ENCODE assay signal across 25 mouse cellular contexts in genomic region chr6:137201166-137201565, GRCm38 (mm10). TPM values are rescaled to one million over a fixed set of nuclear protein-coding genes. Genes with fewer than 3 reads are reported as not detected.
"Had no signal": no experiment of that assay in that cellular context is flagged by ENCODE, and none has a peak within 500 bp of the region (broad histone marks: within the 10 kb centered on the region; RNA-seq: fewer than 3 reads in every experiment).

No protein-coding gene starts in this region.

- H3K4me2 ChIP-seq: kidney, embryonic 15.5 days; limb, embryonic 13.5 days; liver, embryonic 12.5 days; liver, embryonic 15.5 days; lung, embryonic 15.5 days; midbrain, embryonic 11.5 days; neural tube, embryonic 12.5 days; neural tube, embryonic 15.5 days; stomach, embryonic 15.5 days had no signal

- H3K27ac ChIP-seq: kidney, embryonic 15.5 days; limb, embryonic 10.5 days; limb, embryonic 13.5 days; liver, embryonic 12.5 days; liver, embryonic 15.5 days; lung, embryonic 15.5 days; neural tube, embryonic 12.5 days; neural tube, embryonic 15.5 days; stomach, embryonic 15.5 days had no signal

- H3K36me3 ChIP-seq: kidney, embryonic 15.5 days; limb, embryonic 10.5 days; limb, embryonic 13.5 days; liver, embryonic 12.5 days; liver, embryonic 15.5 days; lung, embryonic 15.5 days; neural tube, embryonic 12.5 days; neural tube, embryonic 15.5 days; stomach, embryonic 15.5 days had no signal

- H3K9ac ChIP-seq: kidney, embryonic 15.5 days; limb, embryonic 13.5 days; liver, embryonic 12.5 days; liver, embryonic 15.5 days; lung, embryonic 15.5 days; neural tube, embryonic 12.5 days; neural tube, embryonic 15.5 days; stomach, embryonic 15.5 days had no signal

- H3K4me3 ChIP-seq: kidney, embryonic 15.5 days; limb, embryonic 10.5 days; limb, embryonic 13.5 days; liver, embryonic 12.5 days; liver, embryonic 15.5 days; lung, embryonic 15.5 days; neural tube, embryonic 12.5 days; neural tube, embryonic 15.5 days; stomach, embryonic 15.5 days had no signal

- DNase-seq: kidney, adult 8-10 months; kidney, postnatal 10 days; kidney, postnatal 36 days; liver; lung, adult 18-20 months; lung, postnatal 14 days; lung, postnatal 4 days; midbrain, embryonic 14.5 days; right cerebral cortex, adult 18-20 months; right cerebral cortex, postnatal 14 days; spleen, adult 18-20 months; thymus, adult 2 months; thymus, postnatal 25 days had no signal

- H3K27me3 ChIP-seq: kidney, embryonic 15.5 days; limb, embryonic 13.5 days; liver, embryonic 12.5 days; liver, embryonic 15.5 days; lung, embryonic 15.5 days; neural tube, embryonic 12.5 days; neural tube, embryonic 15.5 days; stomach, embryonic 15.5 days had no signal

- ATAC-seq: liver, embryonic 12.5 days had no signal

- H3K4me1 ChIP-seq: limb, embryonic 10.5 days; limb, embryonic 13.5 days; liver, embryonic 12.5 days; liver, embryonic 15.5 days; lung, embryonic 15.5 days; neural tube, embryonic 12.5 days; neural tube, embryonic 15.5 days; stomach, embryonic 15.5 days had no signal

- H3K9me3 ChIP-seq: kidney, embryonic 15.5 days; limb, embryonic 10.5 days; limb, embryonic 13.5 days; liver, embryonic 12.5 days; liver, embryonic 15.5 days; lung, embryonic 15.5 days; neural tube, embryonic 15.5 days; stomach, embryonic 15.5 days had no signal

RNA-seq across cellular contexts. Expression of gene Rerg, which starts 30.9 kb away (rescaled TPM):
- total RNA-seq: megakaryocyte progenitor cell, adult 5-6 weeks; megakaryocyte-erythroid progenitor cell, adult 5-6 weeks had no signal

RNA-seq across cellular contexts. Expression of gene Ptpro, which starts 51.0 kb away (rescaled TPM):
- total RNA-seq: megakaryocyte-erythroid progenitor cell, adult 5-6 weeks had no signal
